ENCODE assay signal across 8 mouse cellular contexts in the genomic region with DNA sequence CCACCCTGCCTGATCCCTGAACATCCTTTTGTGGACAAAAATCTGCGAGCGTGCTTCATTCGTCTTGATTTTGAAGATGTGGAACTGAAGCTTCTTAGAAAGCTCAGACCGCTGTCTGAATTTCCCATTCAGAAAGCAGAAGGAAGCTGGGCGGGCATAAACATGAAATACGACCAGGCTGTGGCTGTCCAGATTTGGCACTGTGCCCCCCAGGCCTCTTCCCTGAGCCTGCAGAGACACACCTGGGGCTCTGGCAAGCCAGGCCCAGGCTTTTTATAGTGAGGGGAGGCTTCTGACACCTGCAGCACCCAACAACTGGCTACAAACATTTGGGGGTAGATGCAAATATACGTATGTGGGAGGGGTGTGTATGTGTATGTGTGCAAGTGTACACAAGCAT. TPM values are rescaled to one million over a fixed set of nuclear protein-coding genes. Genes with fewer than 3 reads are reported as not detected.
A peak's percentile ranks its signal among the peaks of the same experiment; 100 is the strongest.
DNase-seq lines count a peak whose midpoint lies in the region; ATAC-seq and TF ChIP-seq lines count a peak whose summit lies in the region.

No protein-coding gene starts in this region.

- no peak overlapping the region for H3K27ac ChIP-seq in thymus, adult 2 months (ENCODE audit: control insufficient read depth, insufficient read depth, low read length)
- H3K27ac ChIP-seq in stomach, embryonic 16.5 days (ENCODE audit: low read length), result peak overlapping the region; percentile 12
- no peak overlapping the region for H3K27ac ChIP-seq in cerebellum, adult 2 months (ENCODE audit: insufficient read depth, low read length)

- no peaks in the 10 kb centered on the region for H3K9me3 ChIP-seq in stomach, embryonic 16.5 days (replicated peaks; ENCODE audit: control insufficient read depth, low read length)

- TF ChIP-seq POLR2A in thymus, adult 2 months (IDR thresholded peaks at IDR 0.05; ENCODE audit: control insufficient read depth, extremely low read depth, insufficient read depth, low read length, poor library complexity), result no peak
- no peak for TF ChIP-seq POLR2A in cerebellum, adult 2 months (IDR thresholded peaks at IDR 0.05; ENCODE audit: borderline replicate concordance, insufficient read depth, low read length)

- H3K27me3 ChIP-seq in thymus, adult 2 months (ENCODE audit: control insufficient read depth, insufficient read depth, low read length), result peaks cover 12% of the 10 kb centered on the region
- H3K27me3 ChIP-seq in stomach, embryonic 16.5 days (ENCODE audit: control insufficient read depth, insufficient read depth, low read length), result peaks cover 9% of the 10 kb centered on the region
- H3K27me3 ChIP-seq in cerebellum, adult 2 months (ENCODE audit: control insufficient read depth, insufficient read depth, low read length), result no peaks in the 10 kb centered on the region; the same call in 1 of the 2 replicates

- TF ChIP-seq CTCF in thymus, adult 2 months (IDR thresholded peaks at IDR 0.05; ENCODE audit: borderline replicate concordance, control insufficient read depth, extremely low read depth, insufficient read depth, low read length, poor library complexity), result no peak
- no peak for TF ChIP-seq CTCF in cerebellum, adult 2 months (IDR thresholded peaks at IDR 0.05; ENCODE audit: borderline replicate concordance, insufficient read depth, low read depth, low read length)

- no peaks in the 10 kb centered on the region for H3K36me3 ChIP-seq in thymus, adult 2 months (ENCODE audit: control insufficient read depth, insufficient read depth, low read length)
- no peaks in the 10 kb centered on the region for H3K36me3 ChIP-seq in stomach, embryonic 16.5 days (ENCODE audit: control insufficient read depth, insufficient read depth, low read length)

- peak; percentile 48 for DNase-seq in adrenal gland, postnatal 10 days
- DNase-seq in adrenal gland, postnatal 4 days (ENCODE audit: low spot score in 2 of 2), result no peak
- peak; percentile 21 for DNase-seq in thymus, adult 2 months
- DNase-seq in thymus, postnatal 4 days, result no peak
- peak; percentile 66 for DNase-seq in kidney, postnatal 14 days
- no peak for DNase-seq in natural killer cell, adult 2 months (ENCODE audit: low spot score in 2 of 2)
- DNase-seq in cerebellum, adult 2 months, result no peak

- H3K4me2 ChIP-seq in stomach, embryonic 16.5 days (ENCODE audit: low read depth, low read length), result no peak overlapping the region

- no peaks in the 10 kb centered on the region for H3K4me1 ChIP-seq in thymus, adult 2 months (replicated peaks; ENCODE audit: control insufficient read depth, insufficient read depth, low read length)
- H3K4me1 ChIP-seq in stomach, embryonic 16.5 days (ENCODE audit: control insufficient read depth, insufficient read depth, low read length), result peaks cover 23% of the 10 kb centered on the region
- no peaks in the 10 kb centered on the region for H3K4me1 ChIP-seq in cerebellum, adult 2 months (ENCODE audit: control insufficient read depth, insufficient read depth, low read length)

- H3K9ac ChIP-seq in stomach, embryonic 16.5 days (ENCODE audit: low read length), result 0 out of 2 replicates have a peak overlapping the region, but pooled peaks have one; percentile 3

- WGBS in thymus, adult 2 months, result 12% methylated on average over 7 of the region's 7 CpGs
- 48% methylated on average over 7 of the region's 7 CpGs for WGBS in stomach, embryonic 16.5 days
- 83% methylated on average over 7 of the region's 7 CpGs for WGBS in cerebellum, adult 2 months

- H3K4me3 ChIP-seq in thymus, adult 2 months (ENCODE audit: control insufficient read depth, insufficient read depth, low read length), result no peak overlapping the region
- H3K4me3 ChIP-seq in stomach, embryonic 16.5 days (replicated peaks; ENCODE audit: low read length), result no peak overlapping the region
- no peak overlapping the region for H3K4me3 ChIP-seq in cerebellum, adult 2 months (replicated peaks; ENCODE audit: insufficient read depth, low read depth, low read length)

- ATAC-seq in stomach, embryonic 16.5 days (ENCODE audit: insufficient read depth, low FRiP score), result no peak

RNA-seq across cellular contexts. Expression of a gene that starts 35.3 kb away (rescaled TPM):
- 10 to 100 TPM; 20.3 to 23.7 TPM for total RNA-seq in adrenal gland, postnatal 10 days (2021)
- total RNA-seq in adrenal gland, postnatal 4 days (2021), result 10 to 100 TPM; 28.4 to 29.9 TPM
- polyA plus RNA-seq in thymus, adult 2 months (2012; rRNA removed), result 75.0 and 89.7 TPM in 2 replicates
- polyA plus RNA-seq in stomach, embryonic 16.5 days (2015; fragmentation: Nextera tagmentation; extraction: Ambion mirVana), result 10.2 and 10.5 TPM in 2 replicates
- 43.8 and 52.1 TPM in 2 replicates for polyA plus RNA-seq in cerebellum, adult 2 months (2012; rRNA removed)

Comparison
In these comparisons a context has a peak if more than half of its experiments do, and no peak if none do; other contexts are left out.
1. DNase-seq: peak in adrenal gland, postnatal 10 days (single experiment), thymus, adult 2 months (single experiment) and kidney, postnatal 14 days (single experiment); none in adrenal gland, postnatal 4 days (0 of 2), thymus, postnatal 4 days (single experiment), natural killer cell, adult 2 months (0 of 2) and cerebellum, adult 2 months (0 of 2).